Mouse (Mus musculus): ENCODE results near the gene Dnase2b.

- no peak for TF ChIP-seq CTCF (IDR thresholded peaks at IDR 0.05; ENCODE audit: low read depth)
- TF ChIP-seq EP300 (optimal IDR thresholded peaks at IDR 0.05) = no peak
Observed at GRCm38 (mm10) chr3:146602531-146602930, 12.9 kb downstream of the Dnase2b start.
